Mouse (Mus musculus) liver, postnatal 0 days (tissue): ENCODE data around the gene Ostc.

ENCODE experiments used
- CTCF ChIP-seq: sonication (generic); IDR thresholded peaks from 2 replicates; pipeline ENCODE4 v1.5.1; 2016; ENCODE audit warnings: antibody characterized with exemption, low read depth
- EP300 ChIP-seq: IDR thresholded peaks from 2 replicates; pipeline ENCODE4 v1.6.1; 2016; ENCODE audit warnings: antibody characterized with exemption, low read depth, mild to moderate bottlenecking

DNA sequence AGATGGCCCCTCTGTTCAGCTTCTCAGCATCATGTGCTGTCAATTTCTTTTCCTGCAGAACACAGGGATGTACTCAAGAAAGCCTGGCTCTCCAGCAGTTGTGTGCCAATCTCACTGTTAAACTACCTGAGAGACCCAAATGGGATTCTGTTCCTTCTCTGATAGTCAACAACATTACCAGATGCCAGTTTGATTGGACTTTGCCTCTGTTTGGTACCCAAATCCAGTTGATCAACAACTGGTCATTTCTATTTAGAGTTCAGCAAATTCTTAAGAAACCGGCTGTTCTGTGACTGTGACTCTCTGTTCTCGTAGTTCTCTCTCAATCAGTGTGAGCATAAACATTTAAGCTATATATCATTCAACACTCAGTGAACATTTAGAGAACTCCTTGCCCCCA lies 28.0 kb downstream of the Ostc start:
- TF ChIP-seq CTCF (no peak), EP300 (no peak)
